Mouse (Mus musculus) small intestine, adult 2 months (tissue): Measurements from ENCODE around the gene Abcc8.

ENCODE experiments used
- CTCF ChIP-seq: fragments of 200-500 bp; IDR thresholded peaks from 2 replicates; pipeline ENCODE4 v1.5.1; 2012; ENCODE audit warnings: low read depth, mild to moderate bottlenecking, control low read depth, inconsistent platforms, low read length, moderate library complexity, mixed read lengths; ENCODE audit not compliant: insufficient replicate concordance, insufficient read length; ENCODE audit errors: extremely low read depth
- POLR2A ChIP-seq: fragments of 200-500 bp; IDR thresholded peaks from 2 replicates; pipeline ENCODE4 v1.6.1; 2012; ENCODE audit warnings: low read depth, mild to moderate bottlenecking, control low read depth, inconsistent platforms, low read length, moderate library complexity

GRCm38 (mm10) chr7:46162132-46162727 is 17.6 kb downstream of the Abcc8 start:
- TF ChIP-seq CTCF (no peak), POLR2A (no peak)
